Mouse (Mus musculus): ENCODE data around the gene Mob1b. TPM values are rescaled to one million over a fixed set of nuclear protein-coding genes. Genes with fewer than 3 reads are reported as not detected.

Gene Mob1b
- 10 to 100 TPM; 10.2 to 10.7 TPM for polyA plus RNA-seq (2017; shearing (Covaris generic))

- ATAC-seq = peak; percentile 87
These were observed at the start of gene Mob1b for GRCm38 (mm10) chr5:88720116-88721002. Gene Mob1b, plus strand, starts transcription at chr5:88720855.

- ATAC-seq = no peak
These were observed 45.8 kb upstream of the Mob1b start for GRCm38 (mm10) chr5:88674703-88675442.

- ATAC-seq = peak; percentile 86
These were observed 44.9 kb upstream of the Mob1b start, which contains the start of gene Grsf1 for GRCm38 (mm10) chr5:88675443-88676387. Gene Grsf1, minus strand, starts transcription at chr5:88676171.

- ATAC-seq = no peak
These were observed 41.7 kb upstream of the Mob1b start for GRCm38 (mm10) chr5:88678929-88679328.

- no peak for ATAC-seq
These were observed 41.3 kb upstream of the Mob1b start for GRCm38 (mm10) chr5:88679341-88679740.

GRCm38 (mm10) chr5:88680567-88680966 is 40.1 kb upstream of the Mob1b start:
- ATAC-seq = no peak

GRCm38 (mm10) chr5:88683706-88684105 is 36.9 kb upstream of the Mob1b start:
- no peak for ATAC-seq

GRCm38 (mm10) chr5:88684226-88684625 is 36.4 kb upstream of the Mob1b start:
- no peak for ATAC-seq

- ATAC-seq = no peak
These were observed 35.3 kb upstream of the Mob1b start for GRCm38 (mm10) chr5:88685306-88685705.

- peak; percentile 61 for ATAC-seq
These were observed 34.8 kb upstream of the Mob1b start for GRCm38 (mm10) chr5:88685745-88686299.

GRCm38 (mm10) chr5:88687996-88688406 is 32.7 kb upstream of the Mob1b start:
- ATAC-seq = no peak

GRCm38 (mm10) chr5:88688583-88689187 is 32.0 kb upstream of the Mob1b start:
- no peak for ATAC-seq

GRCm38 (mm10) chr5:88689279-88689938 is 31.2 kb upstream of the Mob1b start:
- ATAC-seq = peak; percentile 80

GRCm38 (mm10) chr5:88690681-88691505 is 29.8 kb upstream of the Mob1b start:
- ATAC-seq = no peak

GRCm38 (mm10) chr5:88691506-88692095 is 29.1 kb upstream of the Mob1b start:
- ATAC-seq = no peak

GRCm38 (mm10) chr5:88692586-88692985 is 28.1 kb upstream of the Mob1b start:
- no peak for ATAC-seq

- ATAC-seq = no peak
These were observed 27.6 kb upstream of the Mob1b start for GRCm38 (mm10) chr5:88693057-88693456.

GRCm38 (mm10) chr5:88697291-88697690 is 23.4 kb upstream of the Mob1b start:
- ATAC-seq = no peak

- no peak for ATAC-seq
These were observed 21.3 kb upstream of the Mob1b start for GRCm38 (mm10) chr5:88699251-88699913.
